Mouse (Mus musculus): ENCODE results near the gene Tubg1. TPM values are rescaled to one million over a fixed set of nuclear protein-coding genes. Genes with fewer than 3 reads are reported as not detected.

Gene Tubg1
- polyA plus RNA-seq, 1 experiment from 2014 or later = 63.1 TPM

- Histone ChIP-seq H3K4me1 (ENCODE audit: control insufficient read depth in 2 of 2, insufficient read depth in 2 of 2, low read length in 2 of 2) (peaks cover 4% of the 10 kb centered on the region in 2 experiments; a peak in 2 of 4 replicates), H3K36me3 (ENCODE audit: control insufficient read depth, insufficient read depth, low read length) (peaks cover 66% of the 10 kb centered on the region), H3K4me3 (ENCODE audit: control insufficient read depth in 1 of 2, insufficient read depth in 1 of 2, low read depth in 1 of 2, low read length in 2 of 2) (no peak overlapping the region), H3K9ac (ENCODE audit: low read length) (no peak overlapping the region), H3K9me3 (ENCODE audit: control insufficient read depth, low read length) (no peaks in the 10 kb centered on the region), H3K27ac (replicated peaks in 1 of 2; ENCODE audit: control insufficient read depth in 1 of 2, insufficient read depth in 1 of 2, low read depth in 2 of 2, low read length in 2 of 2) (no peak overlapping the region), H3K27me3 (ENCODE audit: control insufficient read depth, insufficient read depth, low read length) (peaks cover 38% of the 10 kb centered on the region), H3K4me2 (ENCODE audit: low read length) (no peak overlapping the region)
- 72% methylated on average over 5 of the region's 5 CpGs for WGBS
- ATAC-seq (ENCODE audit: insufficient number of reproducible peaks, insufficient read depth, low FRiP score, low read depth) = no peak
Measured at GRCm38 (mm10) chr11:101162772-101163171, 43.0 kb downstream of the Tubg1 start.

GRCm38 (mm10) chr11:101163476-101164350 is 44.0 kb downstream of the Tubg1 start:
- H3K4me1 ChIP-seq (ENCODE audit: control insufficient read depth in 2 of 2, insufficient read depth in 2 of 2, low read length in 2 of 2) = peaks cover 4% of the 10 kb centered on the region in 2 experiments; a peak in 2 of 4 replicates
- WGBS = 29% methylated on average over 49 of the region's 49 CpGs
- H3K4me3 ChIP-seq (ENCODE audit: control insufficient read depth in 1 of 2, insufficient read depth in 1 of 2, low read depth in 1 of 2, low read length in 2 of 2) = peak overlapping the region; percentile 26 to 34
- H3K4me2 ChIP-seq (ENCODE audit: low read length) = peak overlapping the region; percentile 60
- H3K9me3 ChIP-seq (ENCODE audit: control insufficient read depth, low read length) = no peaks in the 10 kb centered on the region
- H3K27me3 ChIP-seq (ENCODE audit: control insufficient read depth, insufficient read depth, low read length) = peaks cover 45% of the 10 kb centered on the region
- no peak for ATAC-seq (ENCODE audit: insufficient number of reproducible peaks, insufficient read depth, low FRiP score, low read depth)
- H3K9ac ChIP-seq (ENCODE audit: low read length) = peak overlapping the region; percentile 46; the same call in 1 of the 2 replicates
- no peak overlapping the region for H3K27ac ChIP-seq (replicated peaks in 1 of 2; ENCODE audit: control insufficient read depth in 1 of 2, insufficient read depth in 1 of 2, low read depth in 2 of 2, low read length in 2 of 2)
- H3K36me3 ChIP-seq (ENCODE audit: control insufficient read depth, insufficient read depth, low read length) = peaks cover 72% of the 10 kb centered on the region

- 29% methylated on average over 21 of the region's 21 CpGs for WGBS
- Histone ChIP-seq H3K27ac (replicated peaks in 1 of 2; ENCODE audit: control insufficient read depth in 1 of 2, insufficient read depth in 1 of 2, low read depth in 2 of 2, low read length in 2 of 2) (no peak overlapping the region), H3K9ac (ENCODE audit: low read length) (peak overlapping the region; percentile 46; the same call in 1 of the 2 replicates), H3K4me1 (ENCODE audit: control insufficient read depth in 2 of 2, insufficient read depth in 2 of 2, low read length in 2 of 2) (peaks cover 8 to 10% of the 10 kb centered on the region in 2 experiments), H3K4me3 (ENCODE audit: control insufficient read depth in 1 of 2, insufficient read depth in 1 of 2, low read depth in 1 of 2, low read length in 2 of 2) (peak overlapping the region; percentile 26 to 34), H3K27me3 (ENCODE audit: control insufficient read depth, insufficient read depth, low read length) (peaks cover 44% of the 10 kb centered on the region), H3K36me3 (ENCODE audit: control insufficient read depth, insufficient read depth, low read length) (peaks cover 72% of the 10 kb centered on the region), H3K4me2 (ENCODE audit: low read length) (peak overlapping the region; percentile 60), H3K9me3 (ENCODE audit: control insufficient read depth, low read length) (no peaks in the 10 kb centered on the region)
- no peak for ATAC-seq (ENCODE audit: insufficient number of reproducible peaks, insufficient read depth, low FRiP score, low read depth)
Measured at GRCm38 (mm10) chr11:101164351-101164665, 44.6 kb downstream of the Tubg1 start.

GRCm38 (mm10) chr11:101164677-101165580 is 45.2 kb downstream of the Tubg1 start:
- peaks cover 72% of the 10 kb centered on the region for H3K36me3 ChIP-seq (ENCODE audit: control insufficient read depth, insufficient read depth, low read length)
- H3K4me2 ChIP-seq (ENCODE audit: low read length) = no peak overlapping the region
- WGBS = 37% methylated on average over 35 of the region's 35 CpGs

GRCm38 (mm10) chr11:101166357-101166756 is 46.6 kb downstream of the Tubg1 start:
- ATAC-seq (ENCODE audit: insufficient number of reproducible peaks, insufficient read depth, low FRiP score, low read depth) = no peak
- Histone ChIP-seq H3K36me3 (ENCODE audit: control insufficient read depth, insufficient read depth, low read length) (peaks cover 70% of the 10 kb centered on the region), H3K27me3 (ENCODE audit: control insufficient read depth, insufficient read depth, low read length) (peaks cover 42% of the 10 kb centered on the region), H3K4me2 (ENCODE audit: low read length) (no peak overlapping the region), H3K9me3 (ENCODE audit: control insufficient read depth, low read length) (no peaks in the 10 kb centered on the region), H3K4me1 (ENCODE audit: control insufficient read depth in 2 of 2, insufficient read depth in 2 of 2, low read length in 2 of 2) (peaks cover 11 to 21% of the 10 kb centered on the region in 2 experiments), H3K27ac (replicated peaks in 1 of 2; ENCODE audit: control insufficient read depth in 1 of 2, insufficient read depth in 1 of 2, low read depth in 2 of 2, low read length in 2 of 2) (no peak overlapping the region), H3K4me3 (ENCODE audit: control insufficient read depth in 1 of 2, insufficient read depth in 1 of 2, low read depth in 1 of 2, low read length in 2 of 2) (no peak overlapping the region), H3K9ac (ENCODE audit: low read length) (no peak overlapping the region)
- 79% methylated on average over 14 of the region's 14 CpGs for WGBS

More at GRCm38 (mm10) chr11:101164677-101165580, 45.2 kb downstream of the Tubg1 start:
- peaks cover 11 to 16% of the 10 kb centered on the region in 2 experiments for H3K4me1 ChIP-seq (ENCODE audit: control insufficient read depth in 2 of 2, insufficient read depth in 2 of 2, low read length in 2 of 2)
- no peaks in the 10 kb centered on the region for H3K9me3 ChIP-seq (ENCODE audit: control insufficient read depth, low read length)
- no peak for ATAC-seq (ENCODE audit: insufficient number of reproducible peaks, insufficient read depth, low FRiP score, low read depth)
- H3K9ac ChIP-seq (ENCODE audit: low read length) = no peak overlapping the region
- H3K4me3 ChIP-seq (ENCODE audit: control insufficient read depth in 1 of 2, insufficient read depth in 1 of 2, low read depth in 1 of 2, low read length in 2 of 2) = no peak overlapping the region
- H3K27ac ChIP-seq (replicated peaks in 1 of 2; ENCODE audit: control insufficient read depth in 1 of 2, insufficient read depth in 1 of 2, low read depth in 2 of 2, low read length in 2 of 2) = no peak overlapping the region
- peaks cover 42% of the 10 kb centered on the region for H3K27me3 ChIP-seq (ENCODE audit: control insufficient read depth, insufficient read depth, low read length)

- peaks cover 60% of the 10 kb centered on the region for H3K36me3 ChIP-seq (ENCODE audit: control insufficient read depth, insufficient read depth, low read length)
- H3K9ac ChIP-seq (ENCODE audit: low read length) = no peak overlapping the region
- H3K27ac ChIP-seq (replicated peaks in 1 of 2; ENCODE audit: control insufficient read depth in 1 of 2, insufficient read depth in 1 of 2, low read depth in 2 of 2, low read length in 2 of 2) = no peak overlapping the region
- H3K27me3 ChIP-seq (ENCODE audit: control insufficient read depth, insufficient read depth, low read length) = peaks cover 42% of the 10 kb centered on the region
- no peak for ATAC-seq (ENCODE audit: insufficient number of reproducible peaks, insufficient read depth, low FRiP score, low read depth)
- H3K4me1 ChIP-seq (ENCODE audit: control insufficient read depth in 2 of 2, insufficient read depth in 2 of 2, low read length in 2 of 2) = peaks cover 14 to 27% of the 10 kb centered on the region in 2 experiments
- WGBS = 75% methylated on average over 19 of the region's 19 CpGs
- no peak overlapping the region for H3K4me2 ChIP-seq (ENCODE audit: low read length)
- no peaks in the 10 kb centered on the region for H3K9me3 ChIP-seq (ENCODE audit: control insufficient read depth, low read length)
- no peak overlapping the region for H3K4me3 ChIP-seq (ENCODE audit: control insufficient read depth in 1 of 2, insufficient read depth in 1 of 2, low read depth in 1 of 2, low read length in 2 of 2)
Measured at GRCm38 (mm10) chr11:101167211-101167962, 47.6 kb downstream of the Tubg1 start.

- Histone ChIP-seq H3K4me2 (ENCODE audit: low read length) (no peak overlapping the region), H3K4me1 (ENCODE audit: control insufficient read depth in 2 of 2, insufficient read depth in 2 of 2, low read length in 2 of 2) (peaks cover 15 to 32% of the 10 kb centered on the region in 2 experiments), H3K27me3 (ENCODE audit: control insufficient read depth, insufficient read depth, low read length) (peaks cover 42% of the 10 kb centered on the region), H3K9me3 (ENCODE audit: control insufficient read depth, low read length) (no peaks in the 10 kb centered on the region), H3K4me3 (ENCODE audit: control insufficient read depth in 1 of 2, insufficient read depth in 1 of 2, low read depth in 1 of 2, low read length in 2 of 2) (no peak overlapping the region), H3K9ac (ENCODE audit: low read length) (no peak overlapping the region), H3K36me3 (ENCODE audit: control insufficient read depth, insufficient read depth, low read length) (peaks cover 54% of the 10 kb centered on the region), H3K27ac (replicated peaks in 1 of 2; ENCODE audit: control insufficient read depth in 1 of 2, insufficient read depth in 1 of 2, low read depth in 2 of 2, low read length in 2 of 2) (no peak overlapping the region)
- WGBS = 59% methylated on average over 8 of the region's 8 CpGs
- no peak for ATAC-seq (ENCODE audit: insufficient number of reproducible peaks, insufficient read depth, low FRiP score, low read depth)
Measured at GRCm38 (mm10) chr11:101167963-101168300, 48.2 kb downstream of the Tubg1 start.
